Mouse (Mus musculus) intestine, embryonic 14.5 days (tissue): Measurements from ENCODE around the gene Tm4sf20. TPM values are rescaled to one million over a fixed set of nuclear protein-coding genes. Genes with fewer than 3 reads are reported as not detected.

Experiments
- ATAC-seq: fragments of 200-750 bp; cut with Nextera tagmentation; replicated peaks from 2 replicates; pipeline ENCODE4 v1.8.0; 2017; ENCODE audit warnings: low read depth, moderate number of reproducible peaks, moderate TSS enrichment, moderate library complexity; ENCODE audit not compliant: low FRiP score, low TSS enrichment
- DNase-seq: peaks from one replicate; pipeline ENCODE4 v3.0.0-alpha.2; 2018; ENCODE audit warnings: low spot score
- H3K27ac ChIP-seq: fragments of 300-500 bp; sonication (generic); 2 replicates; pipeline ENCODE4 v1.5.1; 2014; ENCODE audit warnings: low read depth, mild to moderate bottlenecking, control low read depth
- H3K27me3 ChIP-seq: fragments of 300-500 bp; sonication (generic); replicated peaks from 2 replicates; pipeline ENCODE4 v1.6.1; 2014; ENCODE audit warnings: low read length, control low read depth; ENCODE audit not compliant: control insufficient read depth, insufficient read depth
- H3K36me3 ChIP-seq: fragments of 300-500 bp; sonication (generic); 2 replicates; pipeline ENCODE4 v1.6.1; 2014; ENCODE audit warnings: low read length, control low read depth; ENCODE audit not compliant: control insufficient read depth, insufficient read depth
- H3K4me1 ChIP-seq: fragments of 300-500 bp; sonication (generic); replicated peaks from 2 replicates; pipeline ENCODE4 v1.6.1; 2014; ENCODE audit warnings: low read length, control low read depth, mixed read lengths; ENCODE audit not compliant: control insufficient read depth, insufficient read depth
- H3K4me2 ChIP-seq: fragments of 300-500 bp; sonication (generic); 2 replicates; pipeline ENCODE4 v1.6.1; 2014; ENCODE audit warnings: low read length
- H3K4me3 ChIP-seq: fragments of 300-500 bp; sonication (generic); 2 replicates; pipeline ENCODE4 v1.5.1; 2014; ENCODE audit warnings: low read depth, low read length, control low read depth, mixed read lengths
- H3K9ac ChIP-seq: fragments of 300-500 bp; sonication (generic); 2 replicates; pipeline ENCODE4 v1.6.1; 2014; ENCODE audit warnings: mild to moderate bottlenecking, low read length
- H3K9me3 ChIP-seq: fragments of 300-500 bp; sonication (generic); 2 replicates; pipeline ENCODE4 v1.6.1; 2016; ENCODE audit warnings: low read length, control low read depth; ENCODE audit not compliant: control insufficient read depth
- WGBS: fragments of 180-500 bp; shearing (Covaris S2); extraction: QIAGEN DNeasy Blood & Tissue Kit; methylation state at CpG from one replicate; pipeline ENCODE4 v1.1.7; 2014; 5-methylcytosine and 5-hydroxymethylcytosine counted together
- polyA plus RNA-seq: library from polyadenylated mRNA; unstranded; fragments of >200 nt; fragmentation: Nextera tagmentation; extraction: Ambion mirVana; gene quantifications from 2 replicates; pipeline ENCODE4 v1.2.1, GENCODE M21; 2014

Tm4sf20 gene
- polyA plus RNA-seq, 1 experiment from 2014 or later: 95.7 TPM

GRCm38 (mm10) chr1:82717816-82718512 lies 50.3 kb downstream of the Tm4sf20 start:
- Histone ChIP-seq H3K4me1 (no peaks in the 10 kb centered on the region), H3K27ac (no peak overlapping the region), H3K9me3 (no peaks in the 10 kb centered on the region), H3K4me3 (no peak overlapping the region), H3K36me3 (no peaks in the 10 kb centered on the region), H3K27me3 (no peaks in the 10 kb centered on the region; the same call in 1 of the 2 replicates), H3K4me2 (no peak overlapping the region), H3K9ac (no peak overlapping the region)
- DNase-seq (no peak), ATAC-seq (no peak)
- 64% methylated on average over 9 of the region's 9 CpGs for WGBS

Other genes with a start within 250 kb of the Tm4sf20 start
- 0.05 and 0.15 TPM in 2 replicates for gene Col4a4, start 181.6 kb downstream of the Tm4sf20 start, polyA plus RNA-seq
- gene Col4a3, start 181.5 kb downstream of the Tm4sf20 start, polyA plus RNA-seq: 0.20 and 0.22 TPM in 2 replicates
- 199 and 220 TPM in 2 replicates for gene Mff, start 43.6 kb downstream of the Tm4sf20 start, polyA plus RNA-seq
- gene Gm47791, start 2.8 kb upstream of the Tm4sf20 start, polyA plus RNA-seq: not detected in 2 replicates
- 46.9 and 47.1 TPM in 2 replicates for gene Agfg1, start 71.0 kb upstream of the Tm4sf20 start, polyA plus RNA-seq
- 0.23 TPM in 1 of 2 replicates, not detected in the other for gene A030005L19Rik, start 144.9 kb upstream of the Tm4sf20 start, polyA plus RNA-seq
- gene A030014E15Rik, start 156.5 kb upstream of the Tm4sf20 start, polyA plus RNA-seq: not detected in 2 replicates
- gene Gm6217, start 162.9 kb upstream of the Tm4sf20 start, polyA plus RNA-seq: not detected in 2 replicates
- gene A030003K21Rik, start 174.9 kb upstream of the Tm4sf20 start, polyA plus RNA-seq: not detected in 2 replicates
- not detected in 2 replicates for gene Gm7544, start 187.6 kb upstream of the Tm4sf20 start, polyA plus RNA-seq
- not detected in 2 replicates for gene Gm47955, start 191.8 kb upstream of the Tm4sf20 start, polyA plus RNA-seq
- gene Gm47959, start 232.1 kb upstream of the Tm4sf20 start, polyA plus RNA-seq: not detected in 2 replicates